Comparison of ENCODE assay signal across 32 mouse cellular contexts in genomic region chr2:157354106-157354505, GRCm38 (mm10). TPM values are rescaled to one million over a fixed set of nuclear protein-coding genes. Genes with fewer than 3 reads are reported as not detected.
DNase-seq lines count a peak whose midpoint lies in the region; ATAC-seq lines count a peak whose summit lies in the region.
"Had no signal": no experiment of that assay in that cellular context is flagged by ENCODE, and none has a peak within 500 bp of the region (broad histone marks: within the 10 kb centered on the region; RNA-seq: fewer than 3 reads in every experiment).

No protein-coding gene starts in this region.

- ATAC-seq in hindbrain, embryonic 15.5 days (ENCODE audit: low FRiP score, low read depth) = no peak
- no peak for ATAC-seq in neural tube, embryonic 13.5 days (ENCODE audit: low read depth)
- no peak for ATAC-seq in limb, embryonic 12.5 days (ENCODE audit: insufficient number of reproducible peaks, insufficient read depth, low FRiP score, low TSS enrichment, low read depth)
- ATAC-seq in megakaryocyte, adult 5-6 weeks (ENCODE audit: poor library complexity, severe bottlenecking) = no peak
- ATAC-seq: inflammation-experienced regulatory T-cells, adult 6 months had no signal

- WGBS in hindbrain, embryonic 15.5 days = 60% methylated on average over 3 of the region's 3 CpGs
- 72% methylated on average over 3 of the region's 3 CpGs for WGBS in hindbrain, embryonic 10.5 days
- WGBS in neural tube, embryonic 13.5 days = 50% methylated on average over 3 of the region's 3 CpGs
- WGBS in limb, embryonic 12.5 days = 28% methylated on average over 3 of the region's 3 CpGs

- H3K9ac ChIP-seq in hindbrain, embryonic 15.5 days = no peak overlapping the region
- H3K9ac ChIP-seq in neural tube, embryonic 13.5 days = no peak overlapping the region
- H3K9ac ChIP-seq in limb, embryonic 12.5 days (replicated peaks) = no peak overlapping the region
- H3K9ac ChIP-seq: embryonic facial prominence, embryonic 12.5 days had no signal

- peak overlapping the region; percentile 17; the same call in 1 of the 2 replicates for H3K27ac ChIP-seq in hindbrain, embryonic 15.5 days (replicated peaks)
- H3K27ac ChIP-seq in hindbrain, embryonic 10.5 days = no peak overlapping the region
- H3K27ac ChIP-seq in neural tube, embryonic 13.5 days (replicated peaks) = peak overlapping the region; percentile 25; the same call in 1 of the 2 replicates
- H3K27ac ChIP-seq in limb, embryonic 12.5 days = peak overlapping the region; percentile 62
- H3K27ac ChIP-seq: embryonic facial prominence, embryonic 12.5 days had no signal

- no peaks in the 10 kb centered on the region for H3K9me3 ChIP-seq in hindbrain, embryonic 15.5 days
- H3K9me3 ChIP-seq in hindbrain, embryonic 10.5 days = peaks cover 3% of the 10 kb centered on the region; the same call in 1 of the 2 replicates
- no peaks in the 10 kb centered on the region for H3K9me3 ChIP-seq in neural tube, embryonic 13.5 days
- no peaks in the 10 kb centered on the region for H3K9me3 ChIP-seq in limb, embryonic 12.5 days
- H3K9me3 ChIP-seq: embryonic facial prominence, embryonic 12.5 days had no signal

- no peaks in the 10 kb centered on the region for H3K27me3 ChIP-seq in hindbrain, embryonic 15.5 days
- no peaks in the 10 kb centered on the region for H3K27me3 ChIP-seq in hindbrain, embryonic 10.5 days (ENCODE audit: insufficient read depth, poor library complexity, severe bottlenecking)
- H3K27me3 ChIP-seq in neural tube, embryonic 13.5 days = no peaks in the 10 kb centered on the region
- no peaks in the 10 kb centered on the region for H3K27me3 ChIP-seq in limb, embryonic 12.5 days
- H3K27me3 ChIP-seq: embryonic facial prominence, embryonic 12.5 days had no signal

- DNase-seq in hindbrain, embryonic 10.5 days (ENCODE audit: low spot score) = no peak
- DNase-seq in neural tube, embryonic 10.5 days (ENCODE audit: extremely low spot score, low spot score) = no peak
- DNase-seq in right cerebral cortex, postnatal 14 days = no peak
- DNase-seq: adrenal gland, adult 2 months; B cell, adult 2 months; cerebellum, adult 18-20 months; cerebellum, postnatal 14 days; gastrocnemius, postnatal 25 days; kidney, adult 18-20 months; kidney, postnatal 4 days; liver; lung, postnatal 4 days; spleen, adult 18-20 months; thymus, postnatal 14 days had no signal

- no peak overlapping the region for H3K4me2 ChIP-seq in hindbrain, embryonic 15.5 days
- H3K4me2 ChIP-seq in neural tube, embryonic 13.5 days = no peak overlapping the region
- no peak overlapping the region for H3K4me2 ChIP-seq in limb, embryonic 12.5 days
- H3K4me2 ChIP-seq: embryonic facial prominence, embryonic 12.5 days had no signal

- peaks cover 9% of the 10 kb centered on the region for H3K4me1 ChIP-seq in hindbrain, embryonic 15.5 days (replicated peaks)
- peaks cover 7% of the 10 kb centered on the region for H3K4me1 ChIP-seq in hindbrain, embryonic 10.5 days (replicated peaks)
- peaks cover 19% of the 10 kb centered on the region for H3K4me1 ChIP-seq in neural tube, embryonic 13.5 days (replicated peaks)
- H3K4me1 ChIP-seq in limb, embryonic 12.5 days (replicated peaks) = peaks cover 13% of the 10 kb centered on the region

- no peaks in the 10 kb centered on the region for H3K36me3 ChIP-seq in hindbrain, embryonic 15.5 days
- no peaks in the 10 kb centered on the region for H3K36me3 ChIP-seq in hindbrain, embryonic 10.5 days
- no peaks in the 10 kb centered on the region for H3K36me3 ChIP-seq in neural tube, embryonic 13.5 days
- no peaks in the 10 kb centered on the region for H3K36me3 ChIP-seq in limb, embryonic 12.5 days
- H3K36me3 ChIP-seq: embryonic facial prominence, embryonic 12.5 days; G1E had no signal

- H3K4me3 ChIP-seq in hindbrain, embryonic 15.5 days = no peak overlapping the region
- no peak overlapping the region for H3K4me3 ChIP-seq in hindbrain, embryonic 10.5 days
- H3K4me3 ChIP-seq in neural tube, embryonic 13.5 days = no peak overlapping the region
- no peak overlapping the region for H3K4me3 ChIP-seq in limb, embryonic 12.5 days (replicated peaks)
- H3K4me3 ChIP-seq: embryonic facial prominence, embryonic 12.5 days; erythroblast, embryonic 14.5 days had no signal

RNA-seq across cellular contexts. Expression of gene Ghrh, which starts 6.8 kb away (rescaled TPM):
- polyA plus RNA-seq in hindbrain, embryonic 15.5 days (2015; fragmentation: Nextera tagmentation; extraction: Ambion mirVana) = 1.2 and 1.3 TPM in 2 replicates
- not detected in 2 replicates for polyA plus RNA-seq in hindbrain, embryonic 10.5 days (2016; fragmentation: Nextera tagmentation; extraction: Ambion mirVana)
- 0.57 and 0.68 TPM in 2 replicates for polyA plus RNA-seq in neural tube, embryonic 13.5 days (2015; fragmentation: Nextera tagmentation; extraction: Ambion mirVana)
- polyA plus RNA-seq in limb, embryonic 12.5 days (2016; fragmentation: Nextera tagmentation; extraction: Ambion mirVana) = not detected in 2 replicates
- total RNA-seq in megakaryocyte, adult 5-6 weeks (2015) = not detected in 2 replicates
- not detected in 2 replicates for total RNA-seq in megakaryocyte, adult 5-6 weeks (2017)
- total RNA-seq: adrenal gland, adult 2 months; adrenal gland, postnatal 4 days; CH12.LX; gastrocnemius, postnatal 25 days; heart, adult 8-10 months; heart, postnatal 25 days; left cerebral cortex, postnatal 25 days; neutrophil, adult 5-6 weeks had no signal
- polyA plus RNA-seq: adrenal gland, adult 2 months; erythroblast, embryonic 14.5 days; G1E; heart, embryonic 14.5 days; inflammation-experienced regulatory T-cells, adult 6 months; kidney, embryonic 16.5 days; liver, embryonic 16.5 days; lung, embryonic 16.5 days had no signal

RNA-seq across cellular contexts. Expression of gene Manbal, which starts 13.3 kb away (rescaled TPM):
- polyA plus RNA-seq in hindbrain, embryonic 15.5 days (2015; fragmentation: Nextera tagmentation; extraction: Ambion mirVana) = 102 and 114 TPM in 2 replicates
- 67.0 and 85.8 TPM in 2 replicates for polyA plus RNA-seq in hindbrain, embryonic 10.5 days (2016; fragmentation: Nextera tagmentation; extraction: Ambion mirVana)
- 77.6 and 89.9 TPM in 2 replicates for polyA plus RNA-seq in neural tube, embryonic 13.5 days (2015; fragmentation: Nextera tagmentation; extraction: Ambion mirVana)
- polyA plus RNA-seq in limb, embryonic 12.5 days (2016; fragmentation: Nextera tagmentation; extraction: Ambion mirVana) = 77.7 and 79.4 TPM in 2 replicates
- total RNA-seq in megakaryocyte, adult 5-6 weeks (2015) = 18.7 and 21.5 TPM in 2 replicates
- total RNA-seq in megakaryocyte, adult 5-6 weeks (2017) = 9.3 and 10.5 TPM in 2 replicates
